Mouse (Mus musculus) c-Kit-positive CD71-negative TER-119-negative erythroid progenitor cells, embryonic 14.5 days (primary cell): ENCODE measurements around the gene Ggta1.

Experiments used
- DNase-seq: peaks from one replicate; pipeline ENCODE4 v3.0.0-alpha.2; 2013; ENCODE audit warnings: low read depth

Ggta1 gene

DNA sequence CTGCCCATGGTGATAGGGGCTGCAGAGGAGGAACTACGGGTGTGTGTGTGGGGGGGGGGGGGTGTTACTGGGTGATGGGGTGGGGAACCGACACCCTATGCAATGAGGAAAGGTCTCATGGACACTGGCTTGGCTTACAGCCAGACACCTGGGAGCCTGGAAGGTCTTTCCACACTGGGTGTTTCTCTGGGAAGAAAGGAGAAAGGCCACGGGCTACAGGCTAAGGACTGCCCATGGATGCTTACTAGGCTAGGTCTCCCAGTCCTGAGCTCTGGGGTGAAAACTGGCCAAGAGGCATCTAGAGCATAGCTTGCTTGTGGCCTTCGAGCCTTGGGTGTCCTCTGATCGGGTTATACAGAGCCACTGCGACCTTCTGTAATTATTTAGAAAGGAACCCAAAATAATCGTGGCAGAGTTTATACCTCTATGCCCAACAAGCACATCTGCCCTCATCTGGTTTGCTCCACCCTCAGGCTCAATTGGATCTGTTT is at the start of gene Ggta1:
Gene Ggta1, minus strand, starts transcription at position 441 of the 491 bp plus-strand sequence.
- DNase-seq, result no peak

DNA sequence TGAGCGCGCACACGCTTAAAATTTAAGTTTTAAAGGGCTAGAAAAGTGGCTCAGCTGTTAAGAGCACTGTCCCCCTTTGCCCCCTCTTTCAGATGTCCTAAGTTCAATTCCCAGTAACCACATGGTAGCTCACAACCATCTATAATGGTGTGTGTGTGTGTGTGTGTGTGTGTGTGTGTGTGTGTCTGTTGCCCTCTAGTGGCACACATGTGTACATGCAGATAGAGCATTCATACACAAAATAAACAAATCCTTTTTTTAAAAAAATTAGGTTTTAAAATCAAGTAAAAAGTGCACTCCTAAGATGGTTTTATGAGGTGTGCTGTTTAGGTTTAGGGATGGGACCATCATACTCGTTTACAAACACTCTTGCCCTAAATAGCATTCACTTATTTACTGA is 49.2 kb upstream of the Ggta1 start:
- no peak for DNase-seq

DNA sequence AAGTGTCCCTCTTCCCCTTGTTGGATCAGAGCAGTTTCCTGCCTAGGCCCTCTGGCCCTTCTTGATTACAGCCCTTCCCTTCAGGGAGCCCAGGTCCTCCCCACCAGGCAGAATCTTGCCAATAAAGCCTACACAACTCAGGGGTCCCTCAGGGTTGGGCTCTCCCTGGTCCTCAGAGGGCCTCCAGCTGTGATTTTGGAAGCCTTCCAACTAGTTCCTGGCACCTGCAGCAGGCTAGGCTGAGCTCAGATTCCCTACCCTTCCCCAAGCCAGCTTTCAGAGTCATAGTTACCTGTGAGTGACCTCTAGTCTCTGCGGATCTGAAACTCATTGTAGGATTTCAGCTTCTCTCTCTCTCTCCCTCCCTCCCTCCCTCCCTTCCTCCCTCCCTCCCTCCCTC is 47.9 kb upstream of the Ggta1 start:
- no peak for DNase-seq

DNA sequence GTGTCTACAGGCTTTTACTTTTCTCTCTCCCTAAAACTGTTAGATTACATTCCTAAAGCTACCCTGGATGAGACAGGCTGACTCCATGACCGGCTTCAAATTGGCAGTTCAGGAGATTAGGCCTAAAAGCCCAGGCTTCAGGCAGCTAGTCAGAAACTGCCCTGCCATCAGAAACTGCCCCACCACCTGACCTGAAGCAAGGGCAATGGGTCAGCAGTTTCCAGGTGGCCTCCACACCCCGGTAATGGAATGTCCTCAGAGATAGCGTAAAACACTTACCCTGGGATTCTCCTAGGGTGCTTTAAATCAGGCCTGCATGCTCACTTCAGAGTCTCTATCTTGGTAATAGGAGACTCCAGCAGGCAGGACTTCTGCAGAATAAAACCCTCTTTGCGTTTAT is 46.9 kb upstream of the Ggta1 start:
- DNase-seq, result no peak

DNA sequence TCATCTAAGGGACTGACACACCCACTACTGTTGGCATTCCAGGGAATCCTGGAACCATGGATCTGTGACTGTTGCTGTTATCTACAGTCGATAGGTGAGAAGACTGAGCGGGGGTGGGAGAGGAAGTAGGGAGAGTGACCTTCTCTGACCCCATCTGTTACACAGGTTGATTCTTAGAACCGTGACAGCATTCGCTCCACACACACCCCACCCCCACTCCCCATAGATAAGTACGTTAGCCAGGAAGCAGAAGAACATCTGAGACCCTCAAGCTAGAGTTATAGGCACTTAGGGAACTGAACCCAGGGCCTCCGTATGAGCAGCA is 46.3 kb upstream of the Ggta1 start:
- DNase-seq, result no peak

DNA sequence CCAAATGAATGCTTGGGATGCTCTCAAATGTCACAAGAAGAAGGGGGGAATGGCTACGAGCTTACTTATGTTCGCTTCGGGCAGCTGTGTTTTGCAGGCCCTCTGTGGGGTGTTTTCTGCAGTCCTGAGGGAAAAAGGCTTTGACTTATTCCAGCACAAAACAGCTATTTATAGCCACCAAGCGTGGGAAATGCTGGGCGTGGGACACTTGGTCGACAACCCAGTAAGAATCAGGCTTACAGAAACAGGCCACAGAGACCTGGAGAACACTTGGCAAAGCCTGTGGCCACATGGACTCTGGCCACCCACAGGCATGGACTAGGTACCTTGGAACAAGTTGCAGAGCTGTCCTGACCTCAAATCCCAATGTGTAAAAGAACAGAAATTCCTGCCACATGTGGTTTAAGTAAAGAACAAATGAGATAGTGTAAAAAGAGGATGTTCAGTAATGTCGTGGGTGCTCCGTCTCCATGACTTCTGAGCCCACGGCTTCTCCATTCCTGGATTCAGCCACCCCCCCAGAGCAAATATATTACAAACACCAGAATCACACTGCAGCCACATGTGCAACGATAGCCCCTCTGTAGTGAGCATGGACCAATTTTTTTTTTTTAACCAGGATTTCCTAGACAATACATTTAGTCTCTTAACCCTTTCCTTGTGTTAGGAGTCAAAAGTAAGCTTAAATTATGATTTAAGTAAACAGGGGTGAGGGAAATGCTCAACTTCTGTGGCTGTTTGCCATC is 45.7 kb upstream of the Ggta1 start:
- no peak for DNase-seq

DNA sequence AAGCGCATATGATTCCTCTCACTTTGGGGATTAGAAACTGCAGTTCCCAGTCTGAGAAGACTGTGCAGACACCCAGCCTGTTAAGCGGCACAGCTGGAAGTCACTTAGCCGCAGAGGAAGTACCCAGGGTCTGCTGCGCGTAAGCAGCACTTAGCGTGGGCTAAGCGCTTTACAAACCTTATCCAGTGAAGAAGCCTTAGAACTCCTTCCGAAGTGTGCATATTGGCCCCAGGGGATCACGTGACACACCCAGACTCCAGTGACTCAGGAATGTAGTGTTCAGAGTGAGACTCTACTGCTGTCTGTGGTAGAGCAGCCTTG is 44.1 kb upstream of the Ggta1 start:
- DNase-seq, result peak; percentile 63

DNA sequence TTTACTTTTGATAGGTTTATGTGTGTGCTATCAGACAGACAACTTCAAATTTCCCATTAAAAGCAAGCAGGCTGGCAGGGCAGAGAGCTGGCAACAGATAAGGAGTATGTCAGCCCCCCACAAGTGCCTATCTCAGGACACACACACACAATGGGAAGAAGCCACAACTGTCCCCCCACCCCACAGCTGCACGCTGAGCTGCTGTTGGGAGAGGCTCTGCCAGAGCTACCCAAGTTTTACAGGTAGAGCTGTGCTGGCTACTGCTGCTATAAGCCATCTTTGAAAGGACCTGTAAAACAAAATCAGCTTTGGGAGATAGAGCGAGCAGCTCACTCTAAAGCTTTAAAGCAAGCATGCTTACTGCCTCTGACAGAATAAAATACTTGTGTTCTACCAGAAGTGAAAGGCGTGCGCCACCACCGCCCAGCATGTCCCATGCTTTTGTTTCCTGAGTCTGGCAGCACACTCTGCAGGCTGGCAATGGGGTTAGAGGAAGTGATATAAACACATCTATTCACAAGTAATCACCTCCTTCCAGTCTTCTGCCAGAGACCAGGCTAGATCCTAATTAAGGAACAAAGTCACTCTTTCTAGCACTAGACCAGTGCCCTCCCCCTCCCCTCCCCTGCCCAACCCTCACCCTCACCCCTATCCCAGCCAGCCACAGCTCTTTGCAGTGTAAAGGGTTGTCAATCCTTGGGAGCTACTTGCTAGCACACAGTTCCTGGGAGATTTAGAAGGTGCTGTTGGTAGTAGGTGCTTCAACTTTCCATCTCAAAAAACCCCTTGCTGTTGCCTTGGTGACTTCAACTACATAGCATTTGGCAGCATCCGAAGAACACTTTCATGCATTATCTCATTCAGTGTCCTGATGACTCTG is 43.5 kb upstream of the Ggta1 start:
- no peak for DNase-seq

DNA sequence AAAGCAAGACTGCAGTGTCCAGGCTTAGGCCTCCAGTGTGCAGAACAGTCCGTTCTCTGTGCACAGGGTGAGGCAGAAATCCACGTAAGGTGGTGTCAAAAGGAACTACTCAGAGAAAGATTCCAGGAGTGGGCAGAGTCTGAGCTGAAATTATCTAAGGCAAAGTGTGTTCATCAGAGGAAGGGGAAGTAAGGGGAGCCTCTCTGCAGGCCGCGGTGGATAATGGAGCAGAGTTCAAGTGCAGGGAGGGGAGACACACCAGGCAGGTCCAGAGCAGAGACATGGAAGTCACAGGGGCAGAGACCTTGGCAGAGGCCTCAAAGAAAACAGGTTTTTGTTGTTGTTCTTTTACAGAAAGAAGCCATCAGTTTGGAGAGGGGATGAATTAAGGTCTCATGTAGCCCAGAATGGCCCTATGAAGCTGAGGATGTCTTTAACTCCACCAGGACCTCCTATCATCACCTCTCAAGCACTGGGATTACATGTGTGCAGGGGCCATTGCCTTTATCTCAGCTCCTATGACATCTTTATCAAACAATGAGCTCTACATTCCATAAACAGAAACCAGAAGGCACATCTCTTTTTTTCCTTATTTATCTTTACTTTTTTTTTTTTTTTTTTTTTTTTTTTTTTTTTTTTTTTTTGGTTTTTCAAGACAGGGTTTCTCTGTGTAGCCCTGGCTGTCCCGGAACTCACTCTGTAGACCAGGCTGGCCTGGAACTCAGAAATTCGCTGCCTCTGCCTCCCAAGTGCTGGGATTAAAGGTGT is 42.7 kb upstream of the Ggta1 start:
- no peak for DNase-seq

DNA sequence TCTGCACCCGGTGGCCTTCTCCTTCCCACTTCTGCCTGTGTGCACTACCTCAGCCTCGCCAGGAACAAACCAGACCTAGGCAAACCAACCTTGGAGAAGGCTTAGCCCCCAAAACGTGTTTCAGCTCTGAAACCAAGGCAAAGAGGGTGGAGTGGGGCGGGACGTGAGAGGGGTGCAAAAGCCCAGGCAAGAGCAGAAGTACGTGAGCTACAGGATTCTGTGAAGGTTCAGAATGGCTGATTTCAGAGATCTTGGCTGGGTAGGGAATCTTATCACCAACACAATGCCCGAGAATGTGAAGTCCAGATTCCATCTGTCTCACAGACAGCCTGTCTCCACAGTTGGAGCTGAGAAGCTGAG is 41.4 kb upstream of the Ggta1 start:
- DNase-seq, result no peak

DNA sequence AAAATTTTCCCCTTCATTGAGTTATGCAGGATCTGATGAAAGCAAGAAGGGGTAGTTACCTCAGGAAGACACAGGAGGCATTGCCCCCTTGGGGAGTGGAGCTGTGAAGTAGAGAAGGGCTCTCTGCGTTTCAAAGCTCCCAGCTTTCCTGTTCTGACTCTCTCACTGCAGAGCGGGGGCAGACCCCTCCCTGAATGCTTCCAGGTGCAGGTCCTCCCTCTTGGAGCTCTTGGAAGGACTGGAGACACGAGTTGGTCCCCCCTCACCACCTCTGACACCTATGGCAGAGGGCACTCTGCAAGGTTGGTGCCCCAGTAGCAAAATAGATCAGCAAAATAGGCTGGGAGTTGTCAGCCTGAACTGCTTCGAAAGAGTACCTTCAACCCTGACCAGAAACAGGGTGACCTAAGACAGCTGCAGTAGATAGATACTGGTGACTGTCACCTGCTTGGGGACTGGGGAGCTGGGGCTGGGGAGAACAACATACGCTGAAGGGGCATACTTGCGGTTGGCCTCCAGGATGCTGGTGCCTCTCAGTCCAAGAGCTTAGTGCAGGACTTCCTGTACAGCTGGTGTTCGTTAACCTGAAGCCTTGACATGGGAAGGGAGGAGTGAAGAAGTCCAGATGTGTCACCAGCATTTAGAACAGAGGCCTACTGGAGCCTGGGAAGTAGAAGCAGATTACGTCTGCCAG is 40.8 kb upstream of the Ggta1 start:
- DNase-seq, result peak; percentile 58

DNA sequence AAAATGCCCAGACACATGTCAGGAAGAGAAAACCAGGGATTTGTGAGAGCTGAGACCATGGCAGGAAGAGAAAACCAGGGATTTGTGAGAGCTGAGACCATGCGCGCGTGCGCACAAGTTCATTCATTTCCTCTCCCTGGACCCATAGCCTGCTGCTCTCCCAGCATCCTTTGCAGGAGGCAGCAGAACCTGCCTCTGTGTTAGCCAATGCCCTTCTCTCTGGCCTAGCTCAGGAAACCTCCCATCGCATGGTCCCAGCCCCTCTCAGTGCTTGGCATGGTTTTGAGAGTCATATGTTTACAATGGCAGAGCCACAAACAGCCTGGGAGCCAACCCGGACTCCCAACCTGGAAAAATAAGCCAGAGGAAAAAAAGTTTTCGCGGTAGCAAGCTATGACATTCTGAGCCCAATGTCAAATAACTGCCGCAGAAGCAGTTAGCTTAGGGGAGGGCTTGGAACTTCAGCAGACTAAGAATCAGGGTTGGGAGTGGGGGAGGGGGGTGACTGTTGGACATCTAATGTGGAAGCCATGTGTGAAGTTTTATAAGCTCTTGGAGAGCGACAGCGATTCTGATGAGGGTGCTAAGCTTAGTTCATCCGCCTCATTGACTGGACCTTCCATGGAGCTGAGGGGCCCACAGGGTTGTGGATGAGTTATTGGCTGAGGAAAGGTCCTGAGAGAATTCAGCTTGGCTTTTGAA is 40.1 kb upstream of the Ggta1 start:
- DNase-seq, result no peak

DNA sequence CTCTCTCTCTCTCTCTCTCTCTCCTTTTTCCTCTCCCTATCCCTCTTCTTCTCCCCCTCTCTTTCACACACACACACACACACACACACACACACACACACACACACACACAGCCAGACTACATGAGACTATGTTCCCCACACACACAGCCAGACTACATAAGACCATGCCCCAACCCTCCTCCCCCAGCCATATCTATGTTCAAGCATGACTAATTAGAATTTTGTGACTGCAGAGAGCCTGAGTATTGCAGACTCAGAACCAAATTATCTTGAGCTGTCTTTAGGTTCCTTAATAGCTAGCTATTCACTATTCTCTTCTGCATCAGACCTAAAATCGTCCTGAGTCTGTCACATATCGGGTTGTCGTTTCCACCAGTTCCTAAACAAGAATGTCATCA is 39.5 kb upstream of the Ggta1 start:
- DNase-seq, result no peak

DNA sequence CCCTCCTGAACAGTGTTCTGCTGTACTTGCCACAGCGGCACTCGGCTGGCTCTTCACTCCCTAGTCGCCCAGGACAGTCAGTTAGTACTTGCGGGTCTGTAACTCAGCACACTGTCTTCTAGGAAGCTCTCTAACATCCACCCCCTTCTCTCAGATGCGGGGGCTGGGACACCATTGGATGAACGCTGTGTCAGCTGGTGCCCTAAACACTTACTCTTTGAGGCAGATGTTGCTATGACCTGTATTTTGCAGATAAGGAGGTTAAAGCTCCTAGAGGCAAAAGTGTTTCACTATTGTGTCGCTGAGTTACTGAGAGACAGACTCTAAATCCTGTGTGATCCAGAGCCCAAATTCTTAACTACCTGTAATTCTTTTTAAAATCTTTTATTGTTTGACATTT is 36.4 kb upstream of the Ggta1 start:
- DNase-seq, result no peak

DNA sequence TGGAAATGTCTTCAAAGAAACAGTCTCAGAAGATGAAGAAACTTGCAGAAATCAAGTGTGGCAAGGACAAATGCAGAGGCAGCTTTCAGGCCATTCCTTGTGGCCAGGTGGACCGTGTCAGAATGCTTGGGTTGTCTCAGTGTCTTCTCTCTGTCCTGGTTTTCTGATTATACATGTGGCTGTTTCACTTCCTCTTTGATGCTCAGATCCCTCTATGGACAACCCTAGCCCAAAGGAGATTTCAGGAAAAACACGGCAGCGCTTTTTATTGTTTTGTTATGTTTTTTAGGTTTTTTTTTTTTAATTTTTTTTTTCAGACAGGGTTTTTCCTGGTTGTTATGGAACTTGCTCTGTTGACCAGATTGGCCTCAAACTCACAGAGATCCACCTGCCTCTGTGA is 35.9 kb upstream of the Ggta1 start:
- DNase-seq, result no peak

DNA sequence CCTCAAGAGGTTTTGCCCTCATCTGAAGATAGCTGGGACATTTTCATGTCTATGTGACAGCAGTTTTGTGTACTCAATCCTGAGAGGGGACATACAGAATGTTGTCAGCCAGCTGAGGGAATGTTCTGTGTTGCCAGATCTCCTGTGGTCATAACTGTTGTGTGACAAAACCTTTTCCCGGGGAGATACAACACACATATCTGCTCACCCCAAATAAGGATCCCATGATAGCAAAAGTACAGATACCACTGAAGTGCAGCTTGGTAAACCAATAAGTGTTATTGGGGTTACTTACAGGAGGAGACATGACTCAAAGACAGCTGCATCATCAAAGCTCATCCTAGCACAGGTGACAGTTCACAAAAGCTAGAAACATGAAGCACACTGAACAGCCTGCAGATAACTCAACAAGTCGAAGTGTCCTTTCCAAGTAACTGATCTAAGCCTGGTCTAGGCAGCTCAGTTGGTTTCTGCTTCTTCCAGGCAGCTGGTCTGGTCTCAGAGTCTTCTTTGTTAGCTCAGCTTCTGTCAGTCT is 34.7 kb upstream of the Ggta1 start:
- no peak for DNase-seq

DNA sequence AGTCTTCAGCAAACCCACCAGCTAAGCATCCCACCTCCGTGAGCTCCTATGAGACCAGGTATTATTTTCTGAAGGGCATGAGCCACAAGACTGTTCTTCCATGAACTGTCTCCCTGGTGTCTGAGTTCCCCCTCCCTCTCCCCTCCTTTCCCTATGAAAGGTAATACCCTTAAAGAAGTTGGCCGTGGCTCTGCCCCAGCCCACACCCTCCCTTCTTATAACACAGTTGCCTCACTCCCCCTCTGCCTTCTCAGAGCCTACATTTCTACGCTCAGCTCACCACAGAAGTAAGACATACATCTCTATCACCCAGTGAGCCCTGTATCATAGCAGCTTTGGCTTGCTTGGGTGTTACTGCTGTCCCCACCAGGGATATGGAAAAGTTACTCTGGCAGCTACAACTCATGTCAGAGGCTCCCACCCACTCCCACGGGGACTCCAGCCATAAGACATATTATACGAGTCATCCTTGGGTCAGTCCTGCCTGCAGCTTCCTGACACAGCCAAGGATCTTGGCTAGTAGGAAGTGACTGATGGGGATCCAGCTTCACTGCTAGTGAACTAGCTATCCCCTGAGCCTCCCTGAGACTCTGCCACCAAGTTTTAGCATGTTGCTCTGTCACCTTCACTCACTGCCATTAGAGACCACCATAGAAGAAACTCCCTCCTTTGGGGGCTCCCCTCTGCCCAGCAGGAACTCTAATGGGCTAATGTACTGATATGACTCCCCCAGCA is 33.4 kb upstream of the Ggta1 start:
- DNase-seq, result no peak

DNA sequence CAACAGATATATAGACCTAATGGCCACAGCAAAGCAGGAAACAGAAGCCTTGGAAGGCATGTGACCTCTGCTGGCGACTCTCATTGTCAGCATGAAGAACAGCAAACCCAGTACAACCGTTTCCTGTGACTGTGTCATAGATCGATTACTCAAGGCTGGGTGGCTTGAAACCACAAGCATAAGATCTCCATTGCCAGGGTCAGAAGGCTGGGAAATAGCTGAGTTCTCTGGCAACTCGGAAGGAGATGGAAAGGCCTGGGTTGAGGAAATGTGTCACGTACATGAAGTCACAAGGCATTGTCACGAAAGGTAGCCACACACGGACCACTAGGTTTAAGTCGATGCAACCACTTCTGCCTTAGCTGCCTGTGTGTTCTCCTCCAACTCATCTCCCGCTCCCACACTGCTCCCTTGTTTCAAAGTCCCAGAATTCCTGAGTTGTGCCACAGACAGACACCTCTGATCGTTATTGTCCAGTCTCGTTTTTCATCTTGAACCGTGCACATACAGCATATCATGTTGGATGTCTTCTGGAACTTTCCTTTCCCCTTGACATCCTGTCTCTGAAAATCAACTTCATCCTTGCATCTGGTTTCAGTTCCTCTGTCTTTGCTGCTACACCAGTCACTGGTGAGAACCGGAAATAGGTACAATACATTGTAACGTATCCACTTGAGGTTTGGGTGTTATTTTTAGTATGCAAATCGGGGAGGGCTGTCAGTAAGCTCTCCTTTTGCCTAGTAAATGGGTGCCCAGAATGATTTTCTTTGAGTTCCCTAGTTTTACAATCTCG is 32.7 kb upstream of the Ggta1 start:
- peak; percentile 67 for DNase-seq

DNA sequence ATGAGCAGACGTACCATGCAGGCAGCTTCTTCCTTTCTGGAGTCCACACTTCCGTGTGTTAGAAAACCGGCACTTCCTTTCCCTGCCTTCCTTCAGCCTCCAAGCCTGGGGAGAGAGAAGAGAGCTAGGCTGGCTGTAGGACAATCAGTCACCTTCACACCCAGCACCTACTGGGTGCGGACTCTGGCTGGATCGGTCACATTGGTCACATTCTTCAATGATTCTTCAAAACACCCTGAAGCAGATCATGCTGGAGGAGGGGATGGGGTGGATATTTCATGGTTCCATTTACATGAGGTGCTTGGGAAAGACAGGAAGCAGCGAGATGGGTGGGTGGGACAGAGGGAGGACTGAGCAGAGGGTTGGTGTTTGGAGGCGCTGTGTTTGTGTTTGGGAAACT is 30.5 kb upstream of the Ggta1 start:
- DNase-seq, result no peak

DNA sequence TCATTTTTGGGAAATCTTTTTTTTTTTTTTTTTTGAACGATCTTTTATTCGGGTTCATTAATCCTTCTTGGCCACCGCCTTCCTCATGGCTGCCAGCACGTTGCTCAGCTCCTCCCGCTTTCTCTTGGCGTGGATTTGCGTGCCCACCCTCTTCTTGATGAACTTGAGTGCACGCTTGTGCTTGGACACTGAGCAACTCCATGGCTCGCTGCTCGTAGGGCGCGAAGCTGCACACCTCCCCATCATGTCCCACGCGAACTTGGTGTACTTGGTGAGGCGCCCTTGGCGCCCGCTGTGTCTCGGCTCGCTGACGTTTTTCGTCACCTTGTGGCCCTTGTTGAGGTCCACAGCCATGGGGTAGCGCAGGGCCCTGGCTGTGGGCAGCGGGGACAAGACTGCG is 28.1 kb upstream of the Ggta1 start:
- DNase-seq, result no peak
